Mouse (Mus musculus): ENCODE measurements around the gene Ptgfrn.

Gene Ptgfrn

DNA sequence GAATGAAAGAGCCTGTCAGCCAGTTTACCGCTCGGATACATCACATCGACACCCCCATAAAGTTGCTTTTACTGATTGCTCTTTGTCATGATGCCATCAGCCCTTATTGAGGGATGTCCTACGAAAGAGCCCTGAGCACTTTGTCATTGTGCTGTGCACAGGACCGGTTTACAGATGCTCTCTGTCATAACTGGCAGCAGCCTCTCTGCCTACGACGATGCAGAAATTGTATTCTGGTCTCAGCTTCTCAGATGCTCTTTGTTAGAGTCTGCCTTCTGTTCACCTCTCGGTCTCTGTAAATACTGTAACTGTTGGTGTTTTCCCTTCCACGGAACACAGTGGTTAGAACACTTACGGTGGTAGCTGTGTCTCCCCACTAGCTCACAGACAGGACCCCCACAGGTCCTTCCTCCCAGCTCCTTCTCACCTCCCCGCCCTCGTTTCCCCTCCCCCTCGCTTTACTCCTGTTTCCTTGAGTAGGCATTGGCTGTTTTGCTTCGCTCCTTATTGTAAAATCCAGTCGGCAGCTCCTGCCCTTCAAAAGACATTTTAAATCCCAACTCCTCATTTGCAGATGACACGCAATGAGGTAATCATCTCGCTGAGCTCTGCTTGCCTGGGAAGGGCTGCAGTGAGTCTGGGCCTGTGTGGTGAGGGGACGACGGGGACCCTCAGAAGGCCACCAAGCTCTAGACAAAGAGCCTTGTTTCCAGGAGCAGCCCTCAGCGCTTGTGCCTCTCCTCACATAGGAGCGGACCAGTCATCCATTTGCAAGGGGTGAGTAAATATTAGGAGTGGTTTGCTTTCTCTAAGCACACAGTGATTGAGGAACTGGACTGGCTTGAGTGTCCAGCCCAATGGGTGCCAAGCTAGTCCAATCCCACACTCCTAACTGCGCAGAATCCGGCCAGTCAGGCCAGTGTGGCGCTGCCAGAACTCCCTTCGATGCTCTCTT lies 6.6 kb upstream of the Ptgfrn start:
- DNase-seq (ENCODE audit: low read depth in 2 of 2, low spot score in 2 of 2), result no peak

DNA sequence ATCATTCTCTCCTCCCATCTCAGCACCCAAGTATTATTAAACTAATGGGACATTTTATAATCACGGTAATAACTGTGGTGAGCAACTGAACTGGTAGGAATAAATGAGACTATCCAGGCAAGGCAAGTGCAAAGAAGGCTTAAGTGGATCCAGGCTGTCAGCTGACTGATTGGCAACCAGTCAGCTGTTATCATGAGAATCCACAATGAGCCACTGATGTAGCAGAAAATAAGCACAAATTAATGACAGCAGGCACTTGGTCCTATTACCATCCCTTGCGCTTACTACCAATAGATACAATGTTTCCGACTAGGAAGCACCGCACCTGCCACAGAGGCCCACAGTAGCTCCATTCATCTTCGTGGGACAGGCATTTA lies 2.4 kb upstream of the Ptgfrn start:
- no peak for DNase-seq (ENCODE audit: low read depth in 2 of 2, low spot score in 2 of 2)

DNA sequence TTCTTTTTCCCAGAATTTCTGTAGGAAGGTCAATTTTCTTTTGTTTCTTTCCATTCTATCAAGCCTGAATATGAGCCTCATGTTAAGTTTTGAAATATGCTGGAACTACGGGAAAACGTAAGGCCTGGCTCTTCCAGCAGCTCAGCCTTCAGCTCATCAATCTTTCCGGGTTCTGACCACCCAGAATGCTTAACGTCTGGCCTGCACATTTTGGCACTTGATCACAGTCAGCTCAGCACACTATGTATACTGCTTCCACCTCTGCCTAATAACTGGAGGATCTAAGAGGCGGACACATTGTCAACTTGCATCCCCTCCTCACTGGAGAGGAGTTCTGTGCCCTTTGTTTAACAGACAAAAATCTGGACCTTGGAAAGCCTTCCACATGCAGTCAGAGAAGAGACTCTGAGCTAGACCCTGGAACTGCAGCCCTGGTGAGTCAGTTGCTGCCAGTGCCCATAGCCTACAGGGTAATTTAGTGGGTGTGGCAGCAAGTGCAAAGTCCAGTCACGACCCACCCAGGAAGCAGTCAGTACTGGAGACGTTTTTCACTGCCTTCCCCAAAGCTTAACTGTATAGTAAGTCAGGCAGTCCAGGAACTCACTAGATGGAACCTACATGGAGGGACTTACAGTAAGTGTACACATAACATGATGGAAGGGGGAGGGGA lies 1.9 kb upstream of the Ptgfrn start:
- no peak for DNase-seq (ENCODE audit: low read depth in 2 of 2, low spot score in 2 of 2)

DNA sequence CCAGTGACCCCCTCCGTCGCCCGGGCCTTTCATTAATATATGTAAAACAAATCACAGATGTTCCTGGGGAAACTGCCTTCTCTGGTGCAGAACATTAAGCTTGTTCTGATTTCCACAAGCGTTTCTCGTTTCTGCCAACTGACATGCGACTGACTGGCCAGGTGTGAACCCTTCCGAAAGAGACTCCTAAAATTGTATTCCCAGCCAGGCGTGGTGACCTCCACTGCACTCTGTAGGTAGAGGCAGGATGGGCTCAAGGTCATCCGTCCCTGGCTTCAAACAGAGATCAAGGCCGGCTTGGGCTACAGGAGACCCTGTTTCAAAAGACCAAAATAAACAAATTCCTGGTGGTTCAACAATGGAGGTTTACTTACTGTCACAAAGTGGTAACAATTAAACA lies 1.2 kb upstream of the Ptgfrn start:
- DNase-seq (ENCODE audit: low read depth in 2 of 2, low spot score in 2 of 2), result no peak

DNA sequence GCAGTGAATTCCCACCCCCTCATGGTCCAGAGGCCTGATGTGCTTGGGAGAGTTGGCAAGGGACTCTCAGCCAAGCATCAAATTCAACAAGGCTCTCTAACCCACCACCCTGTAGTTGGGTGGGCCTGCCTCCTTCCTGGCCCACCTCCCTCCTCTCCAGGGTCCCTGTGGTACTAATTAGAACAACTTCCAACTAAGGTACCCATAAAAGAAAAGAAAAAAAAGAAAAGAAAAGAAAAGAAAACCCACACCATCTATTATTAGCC lies 693 bp upstream of the Ptgfrn start:
- no peak for DNase-seq (ENCODE audit: low read depth in 2 of 2, low spot score in 2 of 2)

DNA sequence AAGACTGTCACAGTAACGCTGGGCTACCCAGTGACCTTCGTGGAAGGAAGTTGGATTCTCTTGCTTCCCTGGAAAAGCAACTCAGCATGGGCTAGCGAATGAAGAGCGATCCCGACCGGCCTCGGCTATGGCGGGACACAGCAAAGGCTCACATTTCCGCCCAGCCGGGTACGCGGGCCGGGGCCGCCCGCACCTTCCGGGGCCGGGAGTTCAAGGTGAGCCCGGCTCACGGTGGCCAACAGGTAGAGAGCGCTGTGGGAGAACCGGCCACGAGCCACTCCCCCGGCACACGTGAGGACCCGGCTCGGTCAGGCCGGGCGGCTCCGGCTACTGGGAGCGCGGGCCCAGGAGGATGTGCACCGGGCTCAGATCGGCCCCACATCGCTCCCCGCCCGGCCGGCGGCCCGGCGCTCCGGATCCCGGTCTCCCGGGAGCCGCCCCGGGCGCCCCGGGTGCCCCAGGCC lies 488 bp downstream of the Ptgfrn start:
- peak; percentile 20 to 21 for DNase-seq (ENCODE audit: low read depth in 2 of 2, low spot score in 2 of 2)

DNA sequence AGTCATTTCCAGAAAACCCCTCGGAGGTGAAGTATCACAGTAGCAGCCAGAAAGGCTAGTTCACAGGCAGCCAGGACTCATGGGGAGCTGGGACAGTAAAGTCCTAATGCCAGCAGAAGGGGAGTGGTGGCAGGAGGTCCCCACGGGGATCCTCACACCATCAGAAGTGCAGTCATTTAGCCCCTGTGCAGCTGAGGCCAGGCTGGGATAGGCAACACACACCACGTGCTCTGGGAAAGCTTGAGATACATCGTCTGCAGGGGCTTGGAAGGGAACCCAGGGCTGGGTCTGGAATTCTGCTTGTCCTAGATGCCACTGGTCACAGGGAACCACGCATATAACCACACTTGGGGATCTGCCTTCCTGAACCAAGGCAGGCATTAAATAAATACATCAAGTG lies 1.2 kb downstream of the Ptgfrn start:
- no peak for DNase-seq (ENCODE audit: low read depth in 2 of 2, low spot score in 2 of 2)

DNA sequence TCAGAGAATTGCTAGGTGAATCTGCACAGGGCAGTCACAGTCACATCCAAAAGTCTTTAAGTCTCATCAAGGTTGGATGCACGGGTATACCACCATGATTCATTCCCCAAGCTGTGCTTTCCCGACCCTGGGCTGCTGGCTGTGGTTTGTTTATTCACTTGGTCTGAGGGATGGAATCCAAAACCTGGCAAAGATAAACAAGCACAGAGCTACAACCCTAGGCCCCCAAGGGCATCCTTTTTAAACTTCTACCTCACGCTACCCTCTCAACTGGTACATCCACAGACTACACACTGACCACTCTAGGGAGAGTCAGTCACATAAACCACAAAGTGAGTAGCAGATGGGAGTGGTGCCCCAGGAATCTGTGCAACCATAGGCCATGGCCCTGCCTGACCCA lies 1.8 kb downstream of the Ptgfrn start:
- DNase-seq (ENCODE audit: low read depth in 2 of 2, low spot score in 2 of 2), result no peak

DNA sequence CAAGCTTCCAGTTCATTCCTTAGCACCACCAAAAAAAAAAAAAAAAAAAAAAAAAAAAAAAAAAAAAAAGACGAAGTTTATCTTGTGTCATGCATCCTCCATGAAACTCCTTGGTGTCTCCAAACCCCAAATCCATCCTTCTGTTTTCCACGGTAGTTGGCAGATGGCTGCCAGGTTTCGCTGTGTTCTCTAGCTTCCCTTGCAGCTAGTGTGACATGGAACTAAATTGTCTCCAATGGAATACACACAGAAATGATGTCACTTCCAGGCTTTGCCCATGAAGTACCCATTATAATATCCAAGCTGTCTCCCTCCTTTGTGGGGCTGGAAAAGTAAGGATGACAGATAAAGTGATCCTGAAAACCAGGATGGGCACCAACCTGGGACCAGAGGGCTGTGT lies 3.8 kb downstream of the Ptgfrn start:
- no peak for DNase-seq (ENCODE audit: low read depth in 2 of 2, low spot score in 2 of 2)

DNA sequence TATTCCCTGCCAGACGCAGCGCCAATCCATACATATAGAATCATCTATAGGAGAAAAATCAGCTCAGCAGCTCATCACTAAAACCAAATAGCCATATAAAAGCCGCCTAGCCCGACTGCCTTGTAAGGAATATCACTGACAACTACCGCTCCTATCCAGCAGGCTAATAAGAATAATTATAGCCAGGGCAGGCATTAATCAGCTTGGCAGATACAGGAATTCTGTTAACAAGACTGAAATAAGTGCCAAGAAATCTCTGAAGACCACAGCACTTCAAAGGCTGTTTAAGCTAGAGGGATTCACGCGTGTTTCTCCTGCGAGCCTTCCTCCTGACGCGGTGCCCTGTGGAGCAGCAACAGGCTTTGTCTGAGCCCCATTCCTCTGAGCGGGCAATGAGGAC lies 4.6 kb downstream of the Ptgfrn start:
- no peak for DNase-seq (ENCODE audit: low read depth in 2 of 2, low spot score in 2 of 2)

DNA sequence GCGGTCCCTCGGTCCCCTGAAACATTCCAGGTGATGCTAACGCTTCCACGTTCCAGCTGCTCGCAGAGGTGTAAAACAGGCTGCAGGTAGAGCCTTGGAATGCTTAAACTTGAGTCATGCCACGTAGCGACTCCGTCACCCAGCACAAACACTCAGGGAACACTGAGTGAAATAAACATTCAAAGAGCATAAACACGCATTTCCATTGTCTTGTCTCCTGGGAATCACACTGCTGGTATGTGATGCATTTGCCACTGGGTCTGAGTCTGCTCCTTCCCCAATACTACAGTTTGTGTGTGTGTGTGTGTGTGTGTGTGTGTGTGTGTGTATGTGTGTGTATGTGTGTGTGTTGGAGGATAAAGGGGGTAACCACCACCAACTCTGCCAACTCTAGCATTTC lies 5.2 kb downstream of the Ptgfrn start:
- no peak for DNase-seq (ENCODE audit: low read depth in 2 of 2, low spot score in 2 of 2)

DNA sequence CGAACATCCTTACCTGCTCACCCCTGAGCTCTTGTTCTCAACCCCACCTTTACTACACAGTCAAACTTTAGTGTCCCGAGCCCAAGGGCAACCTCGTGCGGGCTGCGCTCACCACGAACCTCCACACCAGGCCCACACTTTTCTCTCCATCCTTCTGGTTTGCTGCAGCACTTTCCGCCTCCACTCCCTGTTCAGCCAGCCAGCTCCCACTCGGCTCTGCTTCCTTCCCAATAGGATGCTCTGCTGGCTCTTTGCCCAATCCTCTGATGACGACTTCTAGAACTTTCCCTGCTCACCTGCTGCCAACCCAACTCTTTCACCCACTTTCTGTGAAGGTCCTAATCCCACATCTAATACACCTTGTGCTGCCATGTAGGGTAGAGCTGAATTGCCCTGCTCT lies 6.3 kb downstream of the Ptgfrn start:
- no peak for DNase-seq (ENCODE audit: low read depth in 2 of 2, low spot score in 2 of 2)

DNA sequence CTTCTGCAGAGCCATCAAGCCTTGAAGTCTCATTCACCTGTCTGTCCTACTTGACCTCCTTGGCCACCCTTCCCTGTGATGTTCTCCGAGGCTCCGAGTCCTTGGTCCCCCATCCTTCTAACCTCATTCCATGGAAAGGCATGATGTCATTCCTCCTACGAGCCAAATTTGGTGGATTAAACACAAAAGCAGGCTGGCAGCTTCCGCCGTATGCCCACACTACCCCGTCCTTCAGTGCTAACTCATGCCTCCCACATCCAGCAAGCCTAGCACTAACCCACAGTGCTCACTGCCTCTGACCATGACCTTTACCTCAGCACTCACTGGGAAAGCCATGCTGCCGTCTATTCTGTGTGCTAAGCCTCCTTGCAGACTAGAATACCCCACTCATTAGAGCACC lies 8.0 kb downstream of the Ptgfrn start:
- DNase-seq (ENCODE audit: low read depth in 2 of 2, low spot score in 2 of 2), result no peak

DNA sequence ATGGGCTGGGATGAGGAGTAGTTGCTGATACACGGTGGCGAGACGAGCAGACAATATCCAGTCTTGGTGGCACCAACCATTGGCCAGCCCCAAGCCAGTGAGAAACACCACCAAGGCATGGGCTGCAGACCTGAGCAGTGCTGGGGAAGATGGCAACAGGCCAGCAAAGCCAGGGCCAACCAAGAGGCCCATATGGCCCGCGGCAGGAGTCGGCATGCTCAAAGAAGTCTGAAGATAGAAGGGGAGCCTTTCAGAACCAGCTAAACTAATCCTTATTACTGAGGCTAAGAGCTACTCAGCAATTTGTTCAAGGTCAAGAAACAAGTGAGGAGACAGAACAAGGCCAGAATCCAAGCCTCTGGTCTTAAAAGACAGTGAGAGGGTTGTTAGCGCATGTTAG lies 8.9 kb downstream of the Ptgfrn start:
- no peak for DNase-seq (ENCODE audit: low read depth in 2 of 2, low spot score in 2 of 2)

DNA sequence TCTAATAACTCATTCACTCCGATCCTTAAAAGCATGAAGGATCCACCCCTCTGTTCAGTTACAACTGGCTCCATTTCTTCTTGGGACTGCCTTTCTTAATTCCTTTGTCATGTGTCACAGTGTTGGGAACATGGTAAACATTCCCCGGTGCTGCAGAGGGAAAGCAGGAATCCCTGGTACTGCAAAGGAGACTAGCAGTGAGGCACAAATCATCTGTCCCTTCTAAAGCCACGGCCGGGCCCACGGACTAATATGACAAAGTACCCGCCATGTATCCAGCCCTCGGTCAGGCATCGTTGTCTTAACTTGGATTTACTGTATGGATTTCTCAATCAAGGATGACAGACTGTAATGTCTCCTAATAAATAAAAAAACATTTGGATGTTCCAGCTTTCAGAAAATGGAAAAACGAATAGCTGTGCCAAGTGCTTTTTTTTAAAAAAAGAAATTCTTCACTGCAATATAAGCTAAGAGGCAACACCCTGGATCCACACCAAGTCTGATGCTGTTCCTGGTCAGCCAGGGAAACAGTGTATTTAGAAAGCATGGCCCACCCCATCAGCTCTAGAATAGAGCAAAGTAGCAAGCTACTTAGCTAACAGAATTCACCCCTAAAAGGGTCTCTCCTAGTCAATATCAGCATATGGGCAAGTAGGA lies 10.2 kb downstream of the Ptgfrn start:
- DNase-seq (ENCODE audit: low read depth in 2 of 2, low spot score in 2 of 2), result no peak

DNA sequence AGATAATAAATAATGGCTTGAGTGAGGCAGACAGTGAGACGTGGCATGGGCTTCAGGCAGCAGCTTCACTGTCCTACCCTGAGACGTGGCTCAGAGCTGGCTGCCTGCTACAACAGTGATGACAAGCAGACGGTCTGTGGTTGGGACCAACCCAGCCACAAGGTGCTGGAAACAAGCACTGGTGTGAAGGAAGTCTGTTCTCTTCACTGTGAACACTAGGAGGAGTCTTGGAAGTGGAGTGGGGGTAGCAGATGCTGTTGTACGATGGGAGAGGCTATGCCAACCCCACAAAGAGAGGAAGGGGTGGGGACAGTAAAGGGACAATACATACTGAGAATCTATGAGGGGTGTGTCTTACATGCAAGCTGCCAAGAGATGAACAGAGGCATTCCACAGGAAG lies 12.0 kb downstream of the Ptgfrn start:
- peak in 1 of 2 experiments; percentile 15 for DNase-seq (ENCODE audit: low read depth in 2 of 2, low spot score in 2 of 2)

DNA sequence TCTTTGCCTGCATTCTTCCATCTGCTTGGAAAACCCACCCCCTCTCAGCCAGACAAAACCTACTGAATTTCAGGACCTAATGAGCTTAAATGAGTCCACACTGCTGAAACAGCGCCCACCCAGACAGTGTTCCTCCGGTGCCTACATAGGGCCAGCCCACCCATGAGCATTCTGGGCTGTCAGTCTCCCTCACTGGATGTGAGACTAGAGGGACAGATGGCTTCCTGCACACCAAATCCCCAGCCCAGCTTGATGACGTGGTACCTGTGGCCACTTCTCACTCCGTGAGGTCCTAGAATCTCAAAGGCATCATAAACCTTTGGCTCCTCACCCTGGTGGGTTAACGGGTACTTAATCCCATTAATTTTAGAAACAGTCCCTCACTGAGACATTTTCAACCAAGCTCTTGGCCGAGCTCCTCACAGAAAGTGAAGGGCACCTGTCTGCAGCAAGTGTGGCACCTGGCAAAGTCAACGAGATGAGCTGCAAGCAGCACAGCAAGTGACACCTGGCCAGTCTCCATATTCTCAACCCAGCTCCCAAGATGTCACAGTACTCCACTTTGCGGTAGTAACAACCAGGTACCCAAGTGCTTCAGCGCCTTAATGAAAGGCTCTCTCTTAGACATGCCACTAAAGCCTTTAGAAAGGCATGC lies 12.8 kb downstream of the Ptgfrn start:
- no peak for DNase-seq (ENCODE audit: low read depth in 2 of 2, low spot score in 2 of 2)

DNA sequence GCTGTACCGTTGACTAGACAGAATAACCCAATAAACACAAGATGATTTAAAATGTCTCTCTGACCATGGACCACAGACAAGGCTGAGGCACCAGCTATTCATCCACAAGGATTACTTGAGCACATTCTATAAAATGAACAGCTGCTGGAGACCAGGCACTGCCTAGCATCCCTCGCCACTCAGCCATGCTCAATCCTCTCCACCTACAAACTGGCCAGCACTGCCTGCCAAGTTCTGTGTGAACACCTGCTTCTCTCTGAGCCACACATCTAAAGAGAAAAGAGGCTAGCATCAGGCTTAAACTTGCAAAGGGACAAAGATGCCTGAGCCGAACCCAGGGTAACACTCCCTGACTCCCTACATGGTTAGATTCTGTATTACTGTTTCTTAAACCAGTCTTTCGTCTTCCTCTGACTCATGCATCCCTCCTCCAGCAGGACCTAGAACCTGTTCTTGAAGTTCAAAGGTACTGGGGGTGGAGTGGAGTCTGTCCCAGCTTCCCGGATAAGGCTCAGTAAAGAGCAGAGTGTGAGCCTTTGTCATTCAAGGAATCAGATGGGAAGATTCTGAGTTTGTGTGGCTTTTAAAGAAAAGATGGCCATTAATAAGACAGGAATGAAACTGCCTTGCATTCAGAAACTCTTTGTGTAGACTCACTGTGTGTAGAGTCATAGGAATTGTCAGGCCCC lies 14.2 kb downstream of the Ptgfrn start:
- DNase-seq (ENCODE audit: low read depth in 2 of 2, low spot score in 2 of 2), result no peak

DNA sequence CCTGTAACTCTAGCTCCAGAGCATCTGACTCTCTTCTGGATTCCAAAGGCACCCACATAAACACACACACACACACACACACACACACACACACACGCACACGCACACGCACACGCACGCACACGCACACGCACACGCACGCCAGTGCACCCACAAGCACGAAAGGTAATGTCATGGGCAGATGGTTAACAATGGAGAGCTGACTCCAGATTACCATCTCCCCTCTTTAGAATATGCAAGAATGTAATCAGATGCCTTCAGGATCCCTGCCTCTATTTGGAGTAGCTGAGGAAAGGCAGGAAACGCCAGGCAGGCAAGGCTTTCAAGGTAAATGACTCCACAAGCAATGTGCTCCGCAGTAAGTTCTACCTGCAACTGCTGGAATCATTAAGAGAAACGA lies 17.9 kb downstream of the Ptgfrn start:
- no peak for DNase-seq (ENCODE audit: low read depth in 2 of 2, low spot score in 2 of 2)

DNA sequence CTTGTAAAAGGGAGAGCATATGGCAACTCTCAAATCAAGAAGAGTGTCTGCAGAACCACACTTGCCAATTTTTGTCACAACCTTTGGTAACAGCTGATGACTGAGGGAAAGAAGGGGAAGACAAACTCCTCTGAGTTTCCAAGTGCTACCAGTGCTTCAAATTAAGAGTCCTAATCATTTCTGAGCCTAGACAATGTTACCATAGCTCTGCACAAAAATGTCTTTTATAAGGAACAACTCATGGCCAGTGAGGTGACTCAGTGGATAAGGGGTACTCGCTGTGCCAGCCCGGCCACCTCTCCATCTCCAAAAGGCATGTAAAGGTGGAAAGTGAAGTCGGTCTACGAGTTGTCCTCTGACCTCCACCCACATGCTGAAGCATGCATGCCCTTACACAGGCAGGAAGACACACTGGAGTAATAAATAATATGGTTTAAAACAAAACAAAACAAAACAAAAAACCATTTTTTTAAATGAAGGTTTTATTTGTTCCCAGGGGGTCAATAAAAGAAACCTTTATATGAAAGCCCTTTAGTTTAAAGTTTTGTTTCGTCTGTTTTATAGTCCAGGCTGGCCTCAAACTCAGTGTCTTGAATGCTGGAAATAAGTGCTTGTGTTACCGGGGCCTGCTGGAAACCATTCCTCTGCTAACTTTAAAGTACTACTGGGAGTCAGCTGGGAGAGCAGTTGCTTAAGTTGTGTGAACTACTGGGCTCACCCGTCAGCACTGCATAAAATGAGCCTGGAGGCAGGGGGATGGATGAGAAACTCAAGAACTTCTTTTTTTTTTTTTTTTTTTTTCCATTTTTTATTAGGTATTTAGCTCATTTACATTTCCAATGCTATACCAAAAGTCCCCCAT lies 23.3 kb downstream of the Ptgfrn start:
- DNase-seq (ENCODE audit: low read depth in 2 of 2, low spot score in 2 of 2), result no peak
